Mouse (Mus musculus) stomach, embryonic 14.5 days (tissue): ENCODE measurements around the gene Tjp2. TPM values are rescaled to one million over a fixed set of nuclear protein-coding genes. Genes with fewer than 3 reads are reported as not detected.

ENCODE experiments used
- ATAC-seq: fragments of 200-750 bp; cut with Nextera tagmentation; 2 replicates; pipeline ENCODE4 v1.8.0; 2017; ENCODE audit warnings: low read depth, moderate TSS enrichment; ENCODE audit not compliant: insufficient number of reproducible peaks, insufficient read depth, low FRiP score
- H3K27ac ChIP-seq: fragments of 300-500 bp; sonication (generic); 2 replicates; pipeline ENCODE4 v1.5.1; 2014; ENCODE audit warnings: mild to moderate bottlenecking, low read length, moderate library complexity, mixed read lengths
- H3K27me3 ChIP-seq: fragments of 300-500 bp; sonication (generic); 2 replicates; pipeline ENCODE4 v1.6.1; 2014; ENCODE audit warnings: low read length, control low read depth, mixed read lengths; ENCODE audit not compliant: control insufficient read depth, insufficient read depth
- H3K36me3 ChIP-seq: fragments of 300-500 bp; sonication (generic); 2 replicates; pipeline ENCODE4 v1.6.1; 2014; ENCODE audit warnings: mild to moderate bottlenecking, control low read depth, low read length, moderate library complexity, mixed read lengths; ENCODE audit not compliant: control insufficient read depth, insufficient read depth
- H3K4me1 ChIP-seq: fragments of 300-500 bp; sonication (generic); 2 replicates; pipeline ENCODE4 v1.6.1; 2014; ENCODE audit warnings: low read length, control low read depth, mixed read lengths; ENCODE audit not compliant: control insufficient read depth, insufficient read depth
- H3K4me2 ChIP-seq: fragments of 300-500 bp; sonication (generic); replicated peaks from 2 replicates; pipeline ENCODE4 v1.6.1; 2014; ENCODE audit warnings: low read depth, low read length, control low read depth
- H3K4me3 ChIP-seq: fragments of 300-500 bp; sonication (generic); 2 replicates; pipeline ENCODE4 v1.5.1; 2014; ENCODE audit warnings: low read depth, low read length, control low read depth
- H3K9ac ChIP-seq: fragments of 300-500 bp; sonication (generic); replicated peaks from 2 replicates; pipeline ENCODE4 v1.6.1; 2014; ENCODE audit warnings: low read depth, mild to moderate bottlenecking, control low read depth, low read length, moderate library complexity, mixed read lengths
- H3K9me3 ChIP-seq: fragments of 300-500 bp; sonication (generic); 2 replicates; pipeline ENCODE4 v1.6.1; 2016; ENCODE audit warnings: low read depth, low read length, control low read depth; ENCODE audit not compliant: control insufficient read depth
- WGBS: fragments of 180-500 bp; shearing (Covaris S2); extraction: QIAGEN DNeasy Blood & Tissue Kit; methylation state at CpG from one replicate; pipeline ENCODE4 v1.1.7; 2014; 5-methylcytosine and 5-hydroxymethylcytosine counted together
- polyA plus RNA-seq: library from polyadenylated mRNA; unstranded; fragments of >200 nt; fragmentation: Nextera tagmentation; extraction: Ambion mirVana; gene quantifications from 2 replicates; pipeline ENCODE4 v1.2.1, GENCODE M21; 2014

Gene Tjp2
- polyA plus RNA-seq, 1 experiment from 2014 or later, result 38.6 TPM

- Histone ChIP-seq H3K9me3 (no peaks in the 10 kb centered on the region), H3K36me3 (no peaks in the 10 kb centered on the region), H3K9ac (no peak overlapping the region), H3K27ac (no peak overlapping the region), H3K4me3 (no peak overlapping the region), H3K27me3 (no peaks in the 10 kb centered on the region), H3K4me1 (no peaks in the 10 kb centered on the region; the same call in 1 of the 2 replicates), H3K4me2 (no peak overlapping the region)
- ATAC-seq, result no peak
- 79% methylated on average over 15 of the region's 15 CpGs for WGBS
Measured at GRCm38 (mm10) chr19:24183680-24184235, 41.1 kb downstream of the Tjp2 start.

GRCm38 (mm10) chr19:24180415-24180814, 44.4 kb downstream of the Tjp2 start:
- Histone ChIP-seq H3K4me1 (peaks cover 2% of the 10 kb centered on the region; the same call in 1 of the 2 replicates), H3K36me3 (no peaks in the 10 kb centered on the region), H3K27ac (no peak overlapping the region), H3K9ac (no peak overlapping the region), H3K9me3 (no peaks in the 10 kb centered on the region), H3K4me3 (no peak overlapping the region), H3K27me3 (no peaks in the 10 kb centered on the region), H3K4me2 (no peak overlapping the region)
- WGBS, result 49% methylated on average over 8 of the region's 8 CpGs
- ATAC-seq, result no peak

GRCm38 (mm10) chr19:24178086-24178485, 46.7 kb downstream of the Tjp2 start:
- 79% methylated on average over 2 of the region's 2 CpGs for WGBS

GRCm38 (mm10) chr19:24176692-24177091, 48.1 kb downstream of the Tjp2 start:
- H3K4me2 ChIP-seq, result no peak overlapping the region
- H3K4me1 ChIP-seq, result peaks cover 23% of the 10 kb centered on the region; the same call in 1 of the 2 replicates
- ATAC-seq, result no peak
- H3K9ac ChIP-seq, result no peak overlapping the region
- no peaks in the 10 kb centered on the region for H3K27me3 ChIP-seq
- H3K36me3 ChIP-seq, result no peaks in the 10 kb centered on the region
- WGBS, result 81% methylated on average over 4 of the region's 4 CpGs
- no peak overlapping the region for H3K27ac ChIP-seq
- no peak overlapping the region for H3K4me3 ChIP-seq
- H3K9me3 ChIP-seq, result no peaks in the 10 kb centered on the region

More at GRCm38 (mm10) chr19:24178086-24178485, 46.7 kb downstream of the Tjp2 start:
- Histone ChIP-seq H3K27me3 (no peaks in the 10 kb centered on the region), H3K9me3 (no peaks in the 10 kb centered on the region), H3K9ac (no peak overlapping the region), H3K27ac (no peak overlapping the region), H3K4me3 (no peak overlapping the region), H3K4me1 (peaks cover 14% of the 10 kb centered on the region; the same call in 1 of the 2 replicates), H3K36me3 (no peaks in the 10 kb centered on the region), H3K4me2 (no peak overlapping the region)
- no peak for ATAC-seq

GRCm38 (mm10) chr19:24174896-24175295, 49.9 kb downstream of the Tjp2 start:
- WGBS, result 2% methylated on average over 13 of the region's 13 CpGs
- Histone ChIP-seq H3K36me3 (no peaks in the 10 kb centered on the region), H3K4me2 (peak overlapping the region; percentile 86), H3K9ac (no peak overlapping the region), H3K27me3 (no peaks in the 10 kb centered on the region), H3K27ac (0 out of 2 replicates have a peak overlapping the region, but pooled peaks have one; percentile 86), H3K9me3 (no peaks in the 10 kb centered on the region), H3K4me3 (peak overlapping the region; percentile 74), H3K4me1 (peaks cover 23% of the 10 kb centered on the region; the same call in 1 of the 2 replicates)
- ATAC-seq, result no peak

GRCm38 (mm10) chr19:24173608-24174523, 51.0 kb downstream of the Tjp2 start:
- Histone ChIP-seq H3K4me3 (peak overlapping the region; percentile 74), H3K9ac (peak overlapping the region; percentile 59)
- under 1% methylated on average over 88 of the region's 103 CpGs for WGBS

GRCm38 (mm10) chr19:24173020-24173419, 51.8 kb downstream of the Tjp2 start:
- peak overlapping the region; percentile 86 for H3K4me2 ChIP-seq
- 0 out of 2 replicates have a peak overlapping the region, but pooled peaks have one; percentile 3 for H3K9ac ChIP-seq
- no peaks in the 10 kb centered on the region for H3K27me3 ChIP-seq
- ATAC-seq, result no peak
- H3K36me3 ChIP-seq, result no peaks in the 10 kb centered on the region
- H3K9me3 ChIP-seq, result no peaks in the 10 kb centered on the region
- peak overlapping the region; percentile 74 for H3K4me3 ChIP-seq
- H3K4me1 ChIP-seq, result peaks cover 30% of the 10 kb centered on the region; the same call in 1 of the 2 replicates
- H3K27ac ChIP-seq, result no peak overlapping the region; the same call in 1 of the 2 replicates
- 27% methylated on average over 6 of the region's 6 CpGs for WGBS

More at GRCm38 (mm10) chr19:24173608-24174523, 51.0 kb downstream of the Tjp2 start:
- no peaks in the 10 kb centered on the region for H3K27me3 ChIP-seq
- peak overlapping the region; percentile 86 for H3K4me2 ChIP-seq
- peak overlapping the region; percentile 86 for H3K27ac ChIP-seq
- H3K4me1 ChIP-seq, result peaks cover 23% of the 10 kb centered on the region; the same call in 1 of the 2 replicates
- no peaks in the 10 kb centered on the region for H3K9me3 ChIP-seq
- peak; percentile 89 for ATAC-seq
- no peaks in the 10 kb centered on the region for H3K36me3 ChIP-seq

- Histone ChIP-seq H3K4me3 (no peak overlapping the region), H3K4me2 (no peak overlapping the region), H3K4me1 (peaks cover 49% of the 10 kb centered on the region), H3K27me3 (no peaks in the 10 kb centered on the region), H3K36me3 (no peaks in the 10 kb centered on the region), H3K9me3 (no peaks in the 10 kb centered on the region), H3K27ac (no peak overlapping the region), H3K9ac (no peak overlapping the region)
- no peak for ATAC-seq
- WGBS, result 60% methylated on average over 10 of the region's 10 CpGs
Measured at GRCm38 (mm10) chr19:24168531-24168930, 56.3 kb downstream of the Tjp2 start.
